Mouse (Mus musculus) small intestine, adult 10 weeks (tissue): Measurements from ENCODE around the gene Atad3a. TPM values are rescaled to one million over a fixed set of nuclear protein-coding genes. Genes with fewer than 3 reads are reported as not detected.

Source experiments
- polyA plus RNA-seq: library from polyadenylated mRNA; stranded (reverse); fragments of 350-450 nt; fragmentation: Illumina TruSeq; extraction: RNeasy Lipid Tissue Mini Kit (QIAGEN cat#74804); gene quantifications from one replicate; pipeline ENCODE4 v1.2.3, GENCODE M21; 2014; ENCODE audit warnings: low replicate concordance

Gene Atad3a
- 3.7 TPM for polyA plus RNA-seq

GRCm38 (mm10) chr4:155760613-155761355, at the start of gene Atad3a:
Gene Atad3a (minus strand): TSS chr4:155761093.

GRCm38 (mm10) chr4:155802741-155803339, 41.9 kb upstream of the Atad3a start, which contains the start of gene Mrpl20:
Gene Mrpl20 (plus strand): TSS chr4:155802878.

GRCm38 (mm10) chr4:155790021-155790489, 29.2 kb upstream of the Atad3a start, which contains the start of gene Ankrd65:
Gene Ankrd65 (plus strand): TSS chr4:155790439.

GRCm38 (mm10) chr4:155785819-155786218, 24.9 kb upstream of the Atad3a start, which contains the start of gene Tmem88b:
Gene Tmem88b (minus strand): TSS chr4:155785874.

GRCm38 (mm10) chr4:155774280-155774754, 13.4 kb upstream of the Atad3a start, which contains the start of gene Vwa1:
Gene Vwa1 (minus strand): TSS chr4:155774698.

GRCm38 (mm10) chr4:155734350-155734941, 26.4 kb downstream of the Atad3a start, which contains the start of gene Tmem240:
Gene Tmem240 (plus strand): TSS chr4:155734800.

GRCm38 (mm10) chr4:155704721-155705591, 55.9 kb downstream of the Atad3a start, which contains the start of gene Ssu72:
Gene Ssu72 (plus strand): TSS chr4:155704800.

GRCm38 (mm10) chr4:155694111-155694481, 66.8 kb downstream of the Atad3a start, which contains the start of gene Fndc10:
Gene Fndc10 (plus strand): TSS chr4:155694342.

Other genes starting within 250 kb of the Atad3a start
- gene Nadk, start 198.7 kb downstream of the Atad3a start, polyA plus RNA-seq: 48.7 TPM
- gene Slc35e2, start 159.7 kb downstream of the Atad3a start, polyA plus RNA-seq: 39.8 TPM
- gene Cdk11b, start 136.2 kb downstream of the Atad3a start, polyA plus RNA-seq: 152 TPM
- not detected for gene Gm10563, start 115.7 kb downstream of the Atad3a start, polyA plus RNA-seq
- gene Mmp23, start 107.7 kb downstream of the Atad3a start, polyA plus RNA-seq: 0.45 TPM
- gene Mib2, start 91.9 kb downstream of the Atad3a start, polyA plus RNA-seq: 0.71 TPM
- not detected for gene Fndc10, start 66.8 kb downstream of the Atad3a start, polyA plus RNA-seq
- gene Ssu72, start 56.3 kb downstream of the Atad3a start, polyA plus RNA-seq: 77.1 TPM
- not detected for gene Tmem240, start 26.3 kb downstream of the Atad3a start, polyA plus RNA-seq
- 4.6 TPM for gene Vwa1, start 13.6 kb upstream of the Atad3a start, polyA plus RNA-seq
- gene Tmem88b, start 24.8 kb upstream of the Atad3a start, polyA plus RNA-seq: 6.6 TPM
- gene Ankrd65, start 29.3 kb upstream of the Atad3a start, polyA plus RNA-seq: not detected
- gene Mrpl20, start 41.8 kb upstream of the Atad3a start, polyA plus RNA-seq: 36.0 TPM
- 101 TPM for gene Ccnl2, start 51.4 kb upstream of the Atad3a start, polyA plus RNA-seq
- 2.4 TPM for gene Aurkaip1, start 70.2 kb upstream of the Atad3a start, polyA plus RNA-seq
- 22.8 TPM for gene Mxra8, start 78.6 kb upstream of the Atad3a start, polyA plus RNA-seq
- 2.0 TPM for gene Dvl1, start 86.3 kb upstream of the Atad3a start, polyA plus RNA-seq
- not detected for gene Tas1r3, start 102.3 kb upstream of the Atad3a start, polyA plus RNA-seq
- 10.8 TPM for gene Cptp, start 108.3 kb upstream of the Atad3a start, polyA plus RNA-seq
- 1.2 TPM for gene Ints11, start 108.5 kb upstream of the Atad3a start, polyA plus RNA-seq
- gene Pusl1, start 130.7 kb upstream of the Atad3a start, polyA plus RNA-seq: 0.59 TPM
- not detected for gene Acap3, start 130.7 kb upstream of the Atad3a start, polyA plus RNA-seq
- 143 TPM for gene Ube2j2, start 182.7 kb upstream of the Atad3a start, polyA plus RNA-seq
- 15.7 TPM for gene C1qtnf12, start 201.2 kb upstream of the Atad3a start, polyA plus RNA-seq
- gene B3galt6, start 231.6 kb upstream of the Atad3a start, polyA plus RNA-seq: 3.5 TPM
- 126 TPM for gene Sdf4, start 231.8 kb upstream of the Atad3a start, polyA plus RNA-seq